Comparison of ENCODE assay signal across 22 mouse cellular contexts in genomic region chr5:89646940-89647339, GRCm38 (mm10).
DNase-seq lines count a peak whose midpoint lies in the region; ATAC-seq lines count a peak whose summit lies in the region.
"Had no signal": no experiment of that assay in that cellular context is flagged by ENCODE, and none has a peak within 500 bp of the region (broad histone marks: within the 10 kb centered on the region; RNA-seq: fewer than 3 reads in every experiment).

No protein-coding gene starts in this region.

- no peak for DNase-seq in frontal cortex, postnatal 10 days (ENCODE audit: low spot score in 2 of 2)
- peak; percentile 3 for DNase-seq in layer of hippocampus, adult 9-11 months
- DNase-seq in layer of hippocampus, adult 8-10 months (ENCODE audit: low spot score in 2 of 2), result no peak
- peak; percentile 65 for DNase-seq in brain, adult 2 months (ENCODE audit: low read depth, low spot score)
- DNase-seq in telencephalon, adult 2 months (ENCODE audit: low read depth, low spot score), result peak; percentile 29
- DNase-seq in adrenal gland, postnatal 10 days, result no peak
- DNase-seq: adrenal gland, adult 8-10 months; adrenal gland, postnatal 25 days; B cell, adult 2 months; cerebellum, adult 11 months; cerebellum, adult 18-20 months; cerebellum, adult 8-10 months; cerebellum, adult 9-11 months; cerebellum, postnatal 14 days; cerebellum, postnatal 36 days; embryo, embryonic 11 days had no signal

- ATAC-seq in frontal cortex, adult (ENCODE audit: low TSS enrichment), result peak; percentile 86
- ATAC-seq: activated CD4-positive, CD25-positive, alpha-beta regulatory T cell, adult 4 months; CD4-positive, CD25-positive, alpha-beta regulatory T cell, adult 4 months; forebrain, embryonic 14.5 days; forebrain, embryonic 16.5 days; Patski had no signal

Comparison
In these comparisons a context has a peak if more than half of its experiments do, and no peak if none do; other contexts are left out.
1. DNase-seq: peak in layer of hippocampus, adult 9-11 months (single experiment), brain, adult 2 months (single experiment) and telencephalon, adult 2 months (single experiment); none in frontal cortex, postnatal 10 days (0 of 2), layer of hippocampus, adult 8-10 months (0 of 2) and adrenal gland, postnatal 10 days (single experiment).